Mouse (Mus musculus) spleen, adult 10 weeks (tissue): ENCODE data around the gene Zbtb4. TPM values are rescaled to one million over a fixed set of nuclear protein-coding genes. Genes with fewer than 3 reads are reported as not detected.

Experiments used
- polyA plus RNA-seq: library from polyadenylated mRNA; stranded (reverse); fragments of 350-450 nt; fragmentation: Illumina TruSeq; extraction: RNeasy Lipid Tissue Mini Kit (QIAGEN cat#74804); gene quantifications from one replicate; pipeline ENCODE4 v1.2.3, GENCODE M21; 2015; ENCODE audit warnings: low replicate concordance; ENCODE audit not compliant: insufficient read depth

The Zbtb4 gene
- 27.8 TPM for polyA plus RNA-seq

GRCm38 (mm10) chr11:69765221-69766125, at the start of gene Zbtb4:
Zbtb4 (plus strand) TSS chr11:69765912.

DNA sequence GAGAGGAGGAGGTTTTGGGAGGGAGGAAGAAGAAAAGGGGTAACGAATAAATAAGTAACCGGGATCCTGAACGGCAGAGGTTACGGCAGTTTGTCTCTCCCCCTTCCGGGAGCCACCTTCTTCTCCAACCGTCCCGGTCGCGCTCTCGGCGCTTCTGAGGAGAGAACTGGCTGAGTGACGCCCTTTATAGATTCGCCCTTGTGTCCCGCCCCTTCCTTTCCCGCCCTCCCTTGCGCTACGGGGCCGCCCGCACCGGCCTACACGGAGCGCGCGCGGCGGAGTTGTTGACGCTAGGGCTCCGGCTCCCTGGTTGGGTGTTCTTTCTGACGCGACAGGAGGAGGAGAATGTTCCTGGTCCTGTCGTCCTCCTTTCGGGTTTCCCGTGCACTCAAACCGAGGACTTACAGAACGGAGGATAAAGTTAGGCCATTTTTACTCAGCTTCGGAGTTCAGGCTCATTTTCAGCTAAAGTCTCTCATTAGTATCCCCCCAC, 7.2 kb upstream of the Zbtb4 start, which contains the start of gene Polr2a:
Polr2a (minus strand) TSS at position 160 of the 493 bp plus-strand sequence.

GRCm38 (mm10) chr11:69761868-69762267, 3.8 kb upstream of the Zbtb4 start, which contains the start of gene Slc35g3:
Slc35g3 (minus strand) TSS chr11:69761968.

GRCm38 (mm10) chr11:69795168-69795982, 29.7 kb downstream of the Zbtb4 start, which contains the start of gene Chrnb1:
Chrnb1 (minus strand) TSS chr11:69795943.

GRCm38 (mm10) chr11:69801379-69801977, 35.8 kb downstream of the Zbtb4 start, which contains the start of gene Fgf11:
Fgf11 (minus strand) TSS chr11:69801857.

DNA sequence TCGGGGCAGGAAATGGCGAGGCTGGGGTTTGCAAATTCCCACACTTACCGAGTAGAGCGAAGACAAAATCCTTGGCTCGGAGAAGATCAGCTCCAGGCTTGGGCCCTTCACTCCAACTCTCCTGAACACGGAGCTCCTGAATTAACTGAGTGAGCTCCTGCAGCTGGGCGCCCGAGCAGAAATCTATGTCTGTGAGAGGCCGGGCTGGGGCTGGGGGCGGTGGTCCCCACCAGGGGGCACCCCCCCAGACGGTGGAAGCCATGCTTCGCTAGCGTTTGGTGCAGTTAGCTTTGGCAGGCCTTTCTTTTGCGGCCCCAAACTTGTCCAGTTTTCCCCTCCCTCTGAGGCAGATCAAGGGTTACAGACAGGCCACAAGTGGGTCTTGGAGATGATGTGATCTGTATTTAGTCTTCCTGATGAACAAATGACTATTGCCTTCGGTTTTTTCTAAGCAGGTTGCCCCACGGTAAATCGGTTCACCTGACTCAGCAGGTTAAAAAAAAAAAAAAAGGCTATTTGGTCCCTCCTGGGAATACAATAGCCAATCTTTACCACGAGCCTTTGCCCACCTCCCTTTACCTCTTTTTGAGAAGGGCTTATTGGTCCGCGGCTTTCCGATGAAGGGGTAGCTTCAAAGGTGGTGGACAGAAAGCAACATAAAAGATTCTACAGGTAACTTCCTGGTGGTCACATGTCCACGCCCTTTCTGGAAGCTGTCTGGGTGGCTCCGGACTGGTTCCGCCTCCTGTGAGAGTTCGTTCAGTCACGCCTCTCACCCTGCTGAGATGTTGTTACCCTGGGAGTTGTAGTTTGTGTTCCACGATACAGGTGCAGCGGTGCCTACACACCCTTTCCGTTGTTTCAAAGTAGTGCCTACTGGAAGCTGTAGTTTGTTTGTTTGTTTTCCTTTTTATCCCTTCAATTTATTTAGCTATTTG, 39.5 kb downstream of the Zbtb4 start, which contains the start of gene Tmem102:
Tmem102 (minus strand) TSS at position 653 of the 938 bp plus-strand sequence.

GRCm38 (mm10) chr11:69815155-69815554, 49.4 kb downstream of the Zbtb4 start, which contains the start of gene Gm39566:
Gm39566 (minus strand) TSS chr11:69815298.

DNA sequence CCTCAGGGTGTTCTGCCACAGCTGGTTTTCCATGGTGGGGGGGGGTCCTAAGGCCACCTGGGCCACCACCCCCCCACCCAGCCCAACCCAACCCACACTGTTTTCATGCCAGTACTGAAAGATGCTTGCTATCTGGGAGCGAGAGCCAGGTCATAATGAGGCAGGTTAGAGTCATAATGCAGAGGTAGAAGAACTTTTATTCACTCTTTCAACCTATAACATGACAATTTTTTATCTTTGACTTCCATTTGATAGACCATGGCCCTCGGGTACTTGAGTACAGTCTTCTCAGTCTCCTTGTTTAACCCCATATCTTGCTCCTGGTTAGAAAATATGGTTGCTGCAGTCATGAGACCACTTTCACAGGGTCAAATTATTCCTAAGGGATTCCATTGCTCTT, 52.7 kb downstream of the Zbtb4 start, which contains the start of gene Spem2:
Spem2 (minus strand) TSS at position 101 of the 400 bp plus-strand sequence.

GRCm38 (mm10) chr11:69822080-69822479, 56.4 kb downstream of the Zbtb4 start, which contains the start of gene Spem1:
Spem1 (minus strand) TSS chr11:69822180.

Other genes starting within 250 kb of the Zbtb4 start
- 0.51 TPM for gene Dnah2, start 216.8 kb upstream of the Zbtb4 start, polyA plus RNA-seq
- 0.88 TPM for gene Efnb3, start 205.7 kb upstream of the Zbtb4 start, polyA plus RNA-seq
- 7.7 TPM for gene Wrap53, start 185.7 kb upstream of the Zbtb4 start, polyA plus RNA-seq
- 99.7 TPM for gene Trp53, start 185.6 kb upstream of the Zbtb4 start, polyA plus RNA-seq
- 15.0 TPM for gene Atp1b2, start 160.0 kb upstream of the Zbtb4 start, polyA plus RNA-seq
- gene Shbg, start 148.0 kb upstream of the Zbtb4 start, polyA plus RNA-seq, result not detected
- gene Sat2, start 143.9 kb upstream of the Zbtb4 start, polyA plus RNA-seq, result 3.1 TPM
- 49.8 TPM for gene Fxr2, start 132.9 kb upstream of the Zbtb4 start, polyA plus RNA-seq
- gene Sox15, start 110.6 kb upstream of the Zbtb4 start, polyA plus RNA-seq, result not detected
- 58.3 TPM for gene Mpdu1, start 103.3 kb upstream of the Zbtb4 start, polyA plus RNA-seq
- gene Cd68, start 99.8 kb upstream of the Zbtb4 start, polyA plus RNA-seq, result 75.0 TPM
- gene Eif4a1, start 93.5 kb upstream of the Zbtb4 start, polyA plus RNA-seq, result 820 TPM
- 194 TPM for gene Senp3, start 83.8 kb upstream of the Zbtb4 start, polyA plus RNA-seq
- 17.3 TPM for gene Tnfsf13, start 80.1 kb upstream of the Zbtb4 start, polyA plus RNA-seq
- gene Tnfsf12, start 70.1 kb upstream of the Zbtb4 start, polyA plus RNA-seq, result 12.0 TPM
- gene Tnfsfm13, start 69.8 kb upstream of the Zbtb4 start, polyA plus RNA-seq, result 7.2 TPM
- 121 TPM for gene Polr2a, start 7.3 kb upstream of the Zbtb4 start, polyA plus RNA-seq
- gene Slc35g3, start 3.9 kb upstream of the Zbtb4 start, polyA plus RNA-seq, result not detected
- 10.8 TPM for gene Chrnb1, start 30.0 kb downstream of the Zbtb4 start, polyA plus RNA-seq
- gene Fgf11, start 35.9 kb downstream of the Zbtb4 start, polyA plus RNA-seq, result 2.2 TPM
- gene Tmem102, start 39.7 kb downstream of the Zbtb4 start, polyA plus RNA-seq, result not detected
- gene Gm39566, start 49.4 kb downstream of the Zbtb4 start, polyA plus RNA-seq, result not detected
- not detected for gene Spem2, start 52.6 kb downstream of the Zbtb4 start, polyA plus RNA-seq
- gene Spem1, start 56.3 kb downstream of the Zbtb4 start, polyA plus RNA-seq, result not detected
- gene Nlgn2, start 71.9 kb downstream of the Zbtb4 start, polyA plus RNA-seq, result 4.4 TPM
- 87.3 TPM for gene Tmem256, start 72.6 kb downstream of the Zbtb4 start, polyA plus RNA-seq
- gene Plscr3, start 80.5 kb downstream of the Zbtb4 start, polyA plus RNA-seq, result 11.9 TPM
- gene Tnk1, start 92.8 kb downstream of the Zbtb4 start, polyA plus RNA-seq, result 0.26 TPM
- not detected for gene Tmem95, start 112.1 kb downstream of the Zbtb4 start, polyA plus RNA-seq
- 4.5 TPM for gene Kctd11, start 115.5 kb downstream of the Zbtb4 start, polyA plus RNA-seq
- 190 TPM for gene Acap1, start 129.6 kb downstream of the Zbtb4 start, polyA plus RNA-seq
- 3.1 TPM for gene 2810408A11Rik, start 135.1 kb downstream of the Zbtb4 start, polyA plus RNA-seq
- gene Neurl4, start 135.2 kb downstream of the Zbtb4 start, polyA plus RNA-seq, result 19.6 TPM
- gene Gps2, start 148.0 kb downstream of the Zbtb4 start, polyA plus RNA-seq, result 80.2 TPM
- 389 TPM for gene Eif5a, start 156.0 kb downstream of the Zbtb4 start, polyA plus RNA-seq
- gene Ybx2, start 169.9 kb downstream of the Zbtb4 start, polyA plus RNA-seq, result 0.41 TPM
- gene Slc2a4, start 182.3 kb downstream of the Zbtb4 start, polyA plus RNA-seq, result 1.2 TPM
- gene Cldn7, start 198.9 kb downstream of the Zbtb4 start, polyA plus RNA-seq, result 0.72 TPM
- gene Ctdnep1, start 215.2 kb downstream of the Zbtb4 start, polyA plus RNA-seq, result 106 TPM
- gene Elp5, start 216.6 kb downstream of the Zbtb4 start, polyA plus RNA-seq, result 46.5 TPM
- 492 TPM for gene Gabarap, start 225.2 kb downstream of the Zbtb4 start, polyA plus RNA-seq
- 67.0 TPM for gene Phf23, start 229.9 kb downstream of the Zbtb4 start, polyA plus RNA-seq
- gene Dvl2, start 234.7 kb downstream of the Zbtb4 start, polyA plus RNA-seq, result 9.8 TPM
- 41.9 TPM for gene Acadvl, start 249.5 kb downstream of the Zbtb4 start, polyA plus RNA-seq